Mouse (Mus musculus) skeletal muscle tissue, postnatal 0 days (tissue): ENCODE data around the gene Neu3. TPM values are rescaled to one million over a fixed set of nuclear protein-coding genes. Genes with fewer than 3 reads are reported as not detected.

Experiments
- polyA plus RNA-seq: library from polyadenylated mRNA; unstranded; fragments of >200 nt; fragmentation: Nextera tagmentation; extraction: Ambion mirVana; gene quantifications from 2 replicates; pipeline ENCODE4 v1.2.1, GENCODE M21; 2015

Neu3 gene
- 1.5 and 1.6 TPM in 2 replicates for polyA plus RNA-seq

GRCm38 (mm10) chr7:99828083-99828570, at the start of gene Neu3:
Gene Neu3, minus strand, starts transcription at chr7:99828417.

GRCm38 (mm10) chr7:99863362-99863761, 35.1 kb upstream of the Neu3 start, which contains the start of gene Spcs2:
Gene Spcs2, minus strand, starts transcription at chr7:99863462.

GRCm38 (mm10) chr7:99858813-99859585, 30.8 kb upstream of the Neu3 start, which contains the start of gene Xrra1:
Gene Xrra1, plus strand, starts transcription at chr7:99859116.

DNA sequence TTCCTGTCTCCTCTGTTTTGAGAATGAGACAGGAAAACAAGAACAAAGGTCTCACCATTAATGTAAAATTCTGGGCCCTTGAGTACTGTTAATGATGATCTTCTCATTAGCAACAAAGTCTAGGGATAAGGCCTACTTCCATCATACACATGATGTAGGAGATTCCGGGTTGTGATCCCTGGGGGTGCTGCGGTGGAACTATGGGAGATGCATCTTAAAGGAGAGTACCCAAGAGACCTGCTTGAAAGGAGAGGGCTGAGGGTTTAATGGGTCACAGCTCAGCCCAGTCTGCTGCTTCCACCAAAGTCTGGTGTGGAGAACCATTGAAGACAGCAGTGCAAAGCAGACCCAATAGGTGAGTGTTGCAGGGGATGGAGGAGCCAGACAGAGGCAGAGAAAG, 65.0 kb downstream of the Neu3 start, which contains the start of gene Olfr521:
Gene Olfr521 (plus strand): TSS at position 301 of the 400 bp plus-strand sequence.

Other genes with a start within 250 kb of the Neu3 start
- gene Tpbgl, start 201.3 kb downstream of the Neu3 start, polyA plus RNA-seq, result 21.4 and 21.7 TPM in 2 replicates
- gene Slco2b1, start 117.1 kb downstream of the Neu3 start, polyA plus RNA-seq, result 5.5 and 6.9 TPM in 2 replicates
- not detected in 2 replicates for gene Olfr520, start 98.1 kb downstream of the Neu3 start, polyA plus RNA-seq
- gene Olfr521, start 64.9 kb downstream of the Neu3 start, polyA plus RNA-seq, result not detected in 2 replicates
- gene Xrra1, start 30.7 kb upstream of the Neu3 start, polyA plus RNA-seq, result 0.56 and 0.87 TPM in 2 replicates
- gene Spcs2, start 35.0 kb upstream of the Neu3 start, polyA plus RNA-seq, result 154 and 170 TPM in 2 replicates
- 2.0 TPM in 2 replicates for gene Rnf169, start 152.0 kb upstream of the Neu3 start, polyA plus RNA-seq
- gene Chrdl2, start 177.8 kb upstream of the Neu3 start, polyA plus RNA-seq, result 2.3 and 2.5 TPM in 2 replicates